Mouse (Mus musculus) limb, embryonic 10.5 days (tissue): ENCODE measurements at regions not wholly inside any gene's neighbourhood (a gene's known extent, or its start where the extent isn't known, plus 50 kb on each side); places are given as distances from the start of the nearest gene placed in this dataset.
A peak's percentile ranks its signal among the peaks of the same experiment; 100 is the strongest.

Experiments
- DNase-seq: peaks from one replicate; pipeline ENCODE4 v3.0.0-alpha.2; 2017; ENCODE audit warnings: low spot score
- H3K27ac ChIP-seq: fragments of 300-500 bp; sonication (generic); 2 replicates; pipeline ENCODE4 v1.5.1; 2016; ENCODE audit warnings: mild to moderate bottlenecking
- H3K27me3 ChIP-seq: fragments of 300-500 bp; sonication (generic); 2 replicates; pipeline ENCODE4 v1.6.1; 2016; ENCODE audit warnings: low read depth, mild to moderate bottlenecking; ENCODE audit not compliant: poor library complexity, severe bottlenecking
- H3K36me3 ChIP-seq: fragments of 300-500 bp; sonication (generic); 2 replicates; pipeline ENCODE4 v1.6.1; 2016; ENCODE audit warnings: mild to moderate bottlenecking, moderate library complexity
- H3K4me1 ChIP-seq: fragments of 300-500 bp; sonication (generic); 2 replicates; pipeline ENCODE4 v1.6.1; 2016
- H3K4me3 ChIP-seq: fragments of 300-500 bp; sonication (generic); 2 replicates; pipeline ENCODE4 v1.5.1; 2016; ENCODE audit warnings: mild to moderate bottlenecking, moderate library complexity
- H3K9me3 ChIP-seq: fragments of 300-500 bp; sonication (generic); replicated peaks from 2 replicates; pipeline ENCODE4 v1.6.1; 2016; ENCODE audit warnings: mild to moderate bottlenecking
- WGBS: fragments of 180-500 bp; shearing (Covaris S2); methylation state at CpG from one replicate; pipeline ENCODE4 v1.1.7; 2016; 5-methylcytosine and 5-hydroxymethylcytosine counted together

DNA sequence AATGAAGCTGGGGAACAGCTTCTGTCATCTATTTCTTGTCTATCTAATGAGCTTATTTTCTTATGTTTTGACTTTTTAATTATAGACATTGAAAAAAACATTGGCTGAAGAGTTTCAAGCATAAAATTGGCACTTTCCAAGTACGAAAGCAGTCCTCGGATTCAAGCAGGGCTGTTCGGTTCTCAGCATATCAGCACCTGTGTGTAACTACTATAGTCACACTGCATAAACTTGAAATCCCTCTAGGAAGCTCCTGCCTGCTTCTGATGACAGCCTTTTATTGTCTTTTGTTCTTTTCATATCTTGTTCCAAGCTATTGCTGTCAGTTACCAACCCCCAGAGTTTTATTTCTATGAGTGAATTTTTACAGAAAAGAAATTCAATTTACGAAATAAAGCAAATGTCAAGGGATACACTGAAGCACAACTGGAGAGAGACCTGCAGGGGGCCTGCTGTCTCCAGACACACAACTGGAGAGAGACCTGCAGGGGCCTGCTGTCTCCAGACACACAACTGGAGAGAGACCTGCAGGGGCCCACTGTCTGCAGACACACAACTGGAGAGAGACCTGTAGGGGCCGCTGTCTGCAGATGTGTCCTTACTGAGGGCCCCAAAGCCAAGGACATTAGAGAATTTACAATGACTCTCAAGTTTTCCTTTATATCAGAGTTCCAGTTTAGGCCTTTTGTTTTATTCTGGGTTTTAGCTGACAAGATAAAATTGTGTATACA, 165.3 kb downstream of the Fam198b start:
- Histone ChIP-seq H3K27ac (no peak overlapping the region), H3K4me1 (no peaks in the 10 kb centered on the region), H3K9me3 (no peaks in the 10 kb centered on the region), H3K4me3 (no peak overlapping the region), H3K36me3 (no peaks in the 10 kb centered on the region), H3K27me3 (no peaks in the 10 kb centered on the region)
- no peak for DNase-seq
- 89% methylated on average over 5 of the region's 5 CpGs for WGBS

DNA sequence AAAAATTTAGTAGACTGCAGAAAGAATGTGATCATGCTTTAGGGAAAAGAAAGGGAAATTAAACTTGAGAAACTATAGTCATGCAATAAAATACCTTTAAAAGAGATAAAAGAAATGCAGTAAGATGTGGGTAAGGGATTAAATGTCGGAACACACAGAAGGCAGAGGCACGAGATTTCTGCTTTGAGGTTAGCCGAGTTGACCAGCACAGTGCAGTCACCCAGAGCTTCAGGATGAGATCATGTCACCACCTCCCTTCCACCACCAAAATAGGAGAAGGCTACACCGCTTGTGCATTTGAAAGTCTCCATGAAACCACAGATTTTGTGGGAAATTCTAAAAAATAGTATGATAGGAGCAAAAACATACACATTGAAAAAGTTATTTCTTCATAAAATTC, 166.6 kb downstream of the Fam198b start:
- H3K9me3 ChIP-seq = no peaks in the 10 kb centered on the region
- H3K4me1 ChIP-seq = no peaks in the 10 kb centered on the region
- DNase-seq = no peak
- H3K27ac ChIP-seq = no peak overlapping the region
- H3K4me3 ChIP-seq = no peak overlapping the region
- WGBS = 79% methylated on average over 4 of the region's 4 CpGs
- H3K27me3 ChIP-seq = no peaks in the 10 kb centered on the region
- H3K36me3 ChIP-seq = no peaks in the 10 kb centered on the region

DNA sequence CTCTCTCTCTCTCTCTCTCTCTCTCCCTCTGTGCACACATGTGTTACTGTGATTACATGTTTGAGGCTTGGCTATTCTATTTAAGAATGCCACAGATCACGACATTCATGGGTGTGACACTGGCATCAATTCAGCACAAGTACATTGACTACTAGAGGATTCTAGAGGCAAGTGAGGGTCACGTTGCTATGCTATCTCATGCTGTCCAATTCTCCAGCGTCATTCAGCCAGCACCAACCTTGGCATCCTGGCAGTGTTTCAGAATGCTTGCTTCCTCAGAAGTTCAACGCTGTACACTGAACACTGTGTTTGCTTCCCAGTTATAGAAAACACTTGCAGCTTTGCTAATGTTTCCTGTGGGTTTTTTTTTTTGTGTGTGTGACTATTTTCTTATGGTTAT, 167.6 kb downstream of the Fam198b start:
- H3K36me3 ChIP-seq = no peaks in the 10 kb centered on the region
- H3K9me3 ChIP-seq = no peaks in the 10 kb centered on the region
- no peak overlapping the region for H3K4me3 ChIP-seq
- DNase-seq = no peak
- WGBS = 83% methylated on average over 4 of the region's 4 CpGs
- no peaks in the 10 kb centered on the region for H3K4me1 ChIP-seq
- no peaks in the 10 kb centered on the region for H3K27me3 ChIP-seq
- H3K27ac ChIP-seq = no peak overlapping the region

DNA sequence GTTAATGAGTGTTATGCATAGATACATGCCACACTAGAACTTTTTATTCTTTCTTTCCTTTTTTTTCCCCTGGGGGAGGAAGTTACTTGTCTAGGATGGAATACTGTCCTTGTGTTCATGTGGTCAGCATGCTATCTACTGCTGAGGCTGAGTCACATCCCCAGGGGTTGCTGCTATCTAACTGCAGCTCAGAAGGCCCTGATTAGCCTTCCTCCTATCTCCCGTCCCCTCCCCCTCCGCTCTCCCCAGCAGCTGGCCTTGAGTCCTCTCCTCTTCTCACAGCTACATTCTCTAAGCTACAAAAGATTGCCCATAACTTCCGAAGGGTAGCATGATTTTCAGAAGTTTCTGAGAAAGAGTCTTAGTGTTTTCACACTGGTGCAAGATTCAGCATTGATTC, 168.5 kb downstream of the Fam198b start:
- Histone ChIP-seq H3K9me3 (no peaks in the 10 kb centered on the region), H3K27ac (no peak overlapping the region), H3K4me3 (no peak overlapping the region), H3K36me3 (no peaks in the 10 kb centered on the region), H3K4me1 (no peaks in the 10 kb centered on the region), H3K27me3 (no peaks in the 10 kb centered on the region)
- DNase-seq = no peak
- 59% methylated on average over 3 of the region's 3 CpGs for WGBS

DNA sequence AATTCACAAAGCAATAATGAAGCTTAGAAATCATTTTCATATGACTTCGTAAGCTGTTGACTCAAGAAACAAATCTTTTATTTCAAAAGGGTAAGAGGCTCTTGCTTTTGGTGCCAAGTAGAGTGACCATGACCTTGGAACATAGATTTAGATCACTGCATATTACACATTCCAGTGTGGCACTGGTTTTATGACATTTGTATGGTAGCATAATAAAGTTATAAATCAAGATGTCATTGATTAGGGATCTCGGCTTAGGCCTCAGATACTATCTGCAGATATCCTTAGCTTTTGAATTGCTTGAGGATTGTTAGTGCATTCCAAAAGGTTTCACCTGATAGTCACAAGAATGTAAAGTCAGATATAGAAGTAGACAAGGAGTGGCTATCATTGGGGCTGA, 169.1 kb downstream of the Fam198b start:
- no peak overlapping the region for H3K27ac ChIP-seq
- H3K9me3 ChIP-seq = no peaks in the 10 kb centered on the region
- WGBS = 79% methylated on average over 2 of the region's 2 CpGs

DNA sequence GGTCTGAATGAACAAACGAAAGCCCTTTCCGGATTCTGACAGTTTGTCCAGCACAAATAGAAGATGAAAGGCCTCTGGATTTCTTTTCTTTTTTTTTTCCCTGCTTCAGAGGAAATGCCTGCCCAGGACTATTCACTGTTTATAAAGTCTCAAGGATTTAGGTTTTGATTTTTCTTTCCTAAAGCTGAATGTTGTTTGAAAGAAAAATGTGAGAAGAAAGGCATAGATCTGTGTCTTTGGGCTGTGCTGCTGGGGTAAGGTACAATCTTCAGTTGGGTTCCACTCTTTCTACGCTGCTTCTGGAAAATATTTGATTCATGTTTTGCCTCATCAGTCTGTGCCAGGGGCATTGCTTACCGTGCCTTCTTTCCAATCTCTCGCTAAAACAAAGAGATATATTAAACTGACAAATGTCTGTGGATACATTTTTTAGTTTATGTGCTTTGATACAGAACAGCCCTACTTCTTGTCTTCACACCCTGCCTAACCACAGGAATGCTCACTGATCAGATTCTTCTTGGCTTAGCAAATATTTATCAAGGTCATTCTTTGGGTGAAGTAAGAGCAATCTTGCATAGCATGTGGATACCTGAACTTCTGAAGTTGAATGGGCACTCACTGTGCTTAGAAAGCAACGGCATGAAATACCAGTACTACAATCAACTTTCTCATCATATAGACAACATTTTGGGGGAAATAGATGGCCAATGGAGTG, 172.5 kb downstream of the Fam198b start:
- H3K4me3 ChIP-seq = no peak overlapping the region
- no peak overlapping the region for H3K27ac ChIP-seq
- WGBS = 86% methylated on average over 6 of the region's 6 CpGs
- DNase-seq = no peak
- H3K9me3 ChIP-seq = no peaks in the 10 kb centered on the region
- no peaks in the 10 kb centered on the region for H3K36me3 ChIP-seq
- no peaks in the 10 kb centered on the region for H3K27me3 ChIP-seq
- no peaks in the 10 kb centered on the region for H3K4me1 ChIP-seq

More for the DNA sequence above, 169.1 kb downstream of the Fam198b start:
- no peaks in the 10 kb centered on the region for H3K4me1 ChIP-seq
- no peak overlapping the region for H3K4me3 ChIP-seq
- H3K27me3 ChIP-seq = no peaks in the 10 kb centered on the region
- no peaks in the 10 kb centered on the region for H3K36me3 ChIP-seq
- DNase-seq = no peak

DNA sequence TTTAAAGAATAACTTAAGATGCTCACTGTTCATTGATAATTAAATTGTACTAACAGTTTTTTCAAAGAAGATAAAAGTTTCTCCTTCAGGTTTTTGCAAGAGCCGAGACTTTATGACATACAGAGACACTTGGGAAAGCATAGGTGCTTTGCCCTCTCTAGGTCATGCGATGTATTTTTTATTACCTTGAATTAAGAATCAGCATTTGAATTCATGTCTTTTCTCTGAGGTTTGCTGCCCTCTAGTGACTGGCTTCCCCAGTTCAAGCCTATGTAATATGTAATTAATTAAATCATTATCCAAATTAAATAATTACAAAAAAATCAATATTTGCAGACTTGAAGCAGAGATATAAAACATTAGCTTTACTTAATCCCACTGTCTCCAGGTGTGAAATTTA, 174.4 kb downstream of the Fam198b start:
- Histone ChIP-seq H3K4me3 (no peak overlapping the region), H3K27ac (no peak overlapping the region), H3K27me3 (no peaks in the 10 kb centered on the region), H3K4me1 (no peaks in the 10 kb centered on the region), H3K9me3 (no peaks in the 10 kb centered on the region), H3K36me3 (no peaks in the 10 kb centered on the region)
- no peak for DNase-seq
- WGBS = 41% methylated on average over 2 of the region's 2 CpGs

DNA sequence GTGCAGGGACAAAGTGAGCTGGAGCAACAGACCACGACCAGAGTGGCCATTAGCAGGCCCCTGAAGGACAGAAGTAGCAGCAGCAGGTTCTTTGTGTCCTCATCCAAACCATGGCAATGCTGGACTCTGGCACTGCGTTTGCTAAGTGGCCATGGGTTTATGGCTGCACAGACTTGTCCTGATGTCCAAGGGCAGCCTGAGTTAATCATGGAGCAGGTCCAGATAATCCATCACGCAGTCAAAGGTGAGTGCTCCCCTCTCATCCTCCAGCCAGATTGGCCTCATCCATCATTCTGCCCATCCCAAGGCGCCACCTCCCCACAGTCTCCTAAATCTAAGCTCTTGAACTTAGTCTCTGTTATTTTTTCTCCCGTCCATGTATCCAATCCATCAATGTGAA, 186.4 kb downstream of the Fam198b start:
- 67% methylated on average over 5 of the region's 5 CpGs for WGBS
- Histone ChIP-seq H3K9me3 (no peaks in the 10 kb centered on the region), H3K27me3 (no peaks in the 10 kb centered on the region), H3K27ac (no peak overlapping the region), H3K4me3 (no peak overlapping the region), H3K36me3 (no peaks in the 10 kb centered on the region), H3K4me1 (0 out of 2 replicates have a peak, but pooled peaks cover 2% of the 10 kb centered on the region)
- DNase-seq = no peak

DNA sequence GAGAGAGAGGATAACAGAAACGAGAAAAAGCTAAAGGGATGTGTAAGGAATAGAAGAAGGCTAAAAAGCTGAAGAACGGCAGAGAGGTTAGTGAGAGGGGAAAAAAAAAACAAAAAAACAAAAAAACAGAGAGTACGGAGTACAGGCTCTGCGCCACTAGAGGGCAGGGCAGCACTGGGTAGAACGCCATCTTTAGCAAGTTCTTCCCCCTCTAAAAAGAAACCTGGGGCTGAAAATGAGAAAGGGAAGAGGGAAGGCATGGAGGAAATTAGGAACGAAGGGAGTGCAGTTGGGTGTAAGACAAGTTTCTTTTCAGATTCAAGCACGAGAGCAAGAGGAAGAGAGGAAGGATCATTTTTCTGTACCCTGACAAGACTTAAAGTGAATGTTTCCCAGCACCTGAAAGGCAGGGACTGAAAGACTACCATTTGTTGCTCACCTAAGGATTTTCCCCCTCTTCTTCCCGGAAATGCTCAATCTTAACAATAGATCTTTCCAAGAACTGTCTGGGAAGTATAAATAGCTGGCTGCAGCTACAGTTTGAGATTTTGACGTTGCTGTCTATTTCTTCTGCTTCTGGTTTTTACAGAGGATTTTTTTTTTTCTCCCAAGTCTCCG, 195.6 kb downstream of the Fam198b start:
- Histone ChIP-seq H3K36me3 (no peaks in the 10 kb centered on the region), H3K4me3 (no peak overlapping the region), H3K27me3 (no peaks in the 10 kb centered on the region), H3K9me3 (no peaks in the 10 kb centered on the region), H3K4me1 (peaks cover 5% of the 10 kb centered on the region; the same call in 1 of the 2 replicates), H3K27ac (peak overlapping the region; percentile 30; the same call in 1 of the 2 replicates)
- DNase-seq = peak; percentile 80
- WGBS = 26% methylated on average over 10 of the region's 10 CpGs

DNA sequence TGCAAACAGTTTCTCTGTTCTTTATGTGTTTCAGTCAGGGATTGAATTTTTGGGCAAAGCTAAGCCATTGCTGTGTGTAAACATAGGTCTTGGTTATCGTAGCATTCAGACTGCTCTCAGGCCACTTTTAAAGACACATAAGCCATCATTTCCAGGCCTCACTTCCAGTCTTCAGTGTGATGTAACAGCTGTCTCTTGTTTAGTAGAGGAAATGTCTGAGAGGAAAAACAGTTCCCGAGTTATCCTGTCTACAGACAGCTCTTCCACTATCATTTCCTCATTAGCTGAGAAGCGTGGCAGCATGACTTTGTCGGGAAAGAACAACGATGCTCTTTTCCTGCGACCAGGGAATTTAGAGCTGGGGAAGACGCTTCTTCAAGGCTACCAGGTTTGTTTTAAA, 196.9 kb downstream of the Fam198b start:
- Histone ChIP-seq H3K4me3 (no peak overlapping the region), H3K9me3 (no peaks in the 10 kb centered on the region), H3K36me3 (no peaks in the 10 kb centered on the region), H3K27me3 (no peaks in the 10 kb centered on the region), H3K4me1 (peaks cover 10% of the 10 kb centered on the region; the same call in 1 of the 2 replicates), H3K27ac (no peak overlapping the region)
- 59% methylated on average over 7 of the region's 7 CpGs for WGBS
- DNase-seq = no peak

DNA sequence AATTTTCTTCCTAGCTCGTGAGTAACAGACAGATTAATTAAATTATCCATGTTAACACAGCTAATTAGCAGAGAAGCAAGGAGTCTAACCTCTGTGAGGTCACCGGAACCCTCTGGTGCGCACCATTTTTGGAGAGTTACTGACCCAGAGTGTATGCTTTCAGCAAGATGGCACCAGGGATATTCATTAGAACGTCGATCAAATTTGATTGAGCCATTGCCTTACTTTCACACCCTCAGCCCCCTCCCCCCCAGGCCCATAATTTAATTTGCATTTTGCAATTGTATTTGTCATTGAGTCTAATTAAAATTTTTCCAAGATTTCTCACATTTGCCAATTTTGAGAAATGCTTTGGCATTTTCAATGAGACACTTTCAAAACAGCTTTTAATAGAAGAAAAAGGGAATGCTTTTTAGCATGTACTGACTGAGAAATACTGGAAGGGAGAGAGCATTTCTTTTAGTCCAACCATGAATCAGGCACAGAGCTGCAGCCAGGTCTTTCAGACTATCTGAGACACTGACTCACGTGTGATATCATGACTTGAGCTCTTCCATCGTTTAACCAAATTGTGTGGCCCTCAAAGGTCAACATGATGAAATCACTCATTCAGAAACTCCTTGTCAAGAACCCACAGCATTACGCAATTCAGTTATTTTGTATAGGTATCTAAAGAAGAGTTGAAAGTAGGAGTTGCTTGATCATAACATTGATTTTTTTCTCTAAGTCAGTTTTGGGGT, 198.6 kb downstream of the Fam198b start:
- WGBS = 88% methylated on average over 8 of the region's 8 CpGs
- DNase-seq = no peak
- H3K4me1 ChIP-seq = peaks cover 10% of the 10 kb centered on the region; the same call in 1 of the 2 replicates
- no peaks in the 10 kb centered on the region for H3K9me3 ChIP-seq
- H3K36me3 ChIP-seq = no peaks in the 10 kb centered on the region
- no peaks in the 10 kb centered on the region for H3K27me3 ChIP-seq
- H3K27ac ChIP-seq = no peak overlapping the region
- H3K4me3 ChIP-seq = no peak overlapping the region

DNA sequence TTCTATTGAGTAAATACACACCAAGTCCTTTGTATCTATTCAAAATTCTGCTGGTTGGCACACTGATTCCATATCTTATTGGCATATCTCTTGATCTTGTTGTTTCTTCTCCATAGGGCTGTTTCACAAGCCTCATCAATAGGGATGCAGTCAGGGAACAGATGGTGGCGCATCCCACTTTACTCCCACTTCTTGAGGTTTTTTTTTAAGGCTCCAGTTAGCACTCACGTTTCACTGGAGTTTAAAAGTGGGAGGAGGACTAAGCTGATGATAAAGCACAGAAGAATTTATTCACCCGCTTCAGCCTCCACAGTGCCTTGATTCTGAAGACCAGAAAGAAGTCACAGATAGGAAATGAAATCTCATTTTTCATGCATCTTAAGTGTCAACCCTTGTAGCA, 199.8 kb downstream of the Fam198b start:
- no peaks in the 10 kb centered on the region for H3K36me3 ChIP-seq
- no peak overlapping the region for H3K27ac ChIP-seq
- WGBS = 78% methylated on average over 3 of the region's 3 CpGs

DNA sequence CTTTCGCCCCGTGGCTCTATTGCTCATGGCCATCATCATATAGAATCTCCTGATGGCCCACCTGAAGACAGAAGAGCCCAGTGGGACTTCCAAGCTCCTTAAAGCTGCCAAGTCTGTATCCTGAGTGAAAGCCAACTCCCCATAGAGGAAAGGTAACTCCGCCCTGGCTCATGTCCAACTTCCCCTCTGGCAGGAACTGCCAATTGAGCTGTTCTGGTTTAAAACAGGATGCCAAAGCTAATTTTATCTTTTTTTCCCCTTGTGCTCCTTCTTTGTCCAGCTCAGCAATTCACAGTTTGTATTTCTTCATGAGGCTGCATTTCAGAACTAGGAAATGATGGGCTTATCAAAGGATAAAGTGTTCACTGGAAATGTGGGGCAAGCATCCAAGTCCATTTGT, 215.3 kb downstream of the Fam198b start:
- no peaks in the 10 kb centered on the region for H3K4me1 ChIP-seq

More for the DNA sequence above, 199.8 kb downstream of the Fam198b start:
- Histone ChIP-seq H3K4me3 (no peak overlapping the region), H3K27me3 (no peaks in the 10 kb centered on the region), H3K9me3 (no peaks in the 10 kb centered on the region), H3K4me1 (peaks cover 10% of the 10 kb centered on the region; the same call in 1 of the 2 replicates)
- no peak for DNase-seq

More for the DNA sequence above, 215.3 kb downstream of the Fam198b start:
- Histone ChIP-seq H3K4me3 (no peak overlapping the region), H3K27me3 (no peaks in the 10 kb centered on the region), H3K36me3 (no peaks in the 10 kb centered on the region), H3K27ac (no peak overlapping the region), H3K9me3 (no peaks in the 10 kb centered on the region)
- DNase-seq = no peak
- WGBS = 87% methylated on average over 3 of the region's 3 CpGs
